Mouse (Mus musculus) left cerebral cortex, postnatal 36 days (tissue): ENCODE measurements around the gene Srsf3. TPM values are rescaled to one million over a fixed set of nuclear protein-coding genes. Genes with fewer than 3 reads are reported as not detected.
"Not testable (repeated sequence)": the region's sequence is repeated elsewhere in the genome, so short reads cannot be mapped to it uniquely, and the experiment has no call there.

Source experiments
- DNase-seq, 2 experiments: peaks; one replicate each; pipeline ENCODE4 v3.0.0; 2021 to 2022; ENCODE audit warnings: low spot score in 2 of 2, mixed read lengths in 1 of 2
- intact Hi-C: fragments of 180-260 bp; cut with DNase I; formaldehyde crosslinking; loops from one replicate; pipeline ENCODE4 v1.15.1; 2025
- total RNA-seq, 2 experiments: library from RNA; stranded (reverse); gene quantifications; 2 replicates each; pipeline ENCODE4 v1.2.3; 2021

The Srsf3 gene
- total RNA-seq, 2 experiments from 2014 or later = 101 to 118 TPM

GRCm38 (mm10) chr17:29057961-29058360 is 25.5 kb downstream of the Srsf3 start:
- intact Hi-C loops = loop anchor here (5.0 kb wide), 1 partner anchor 99 kb away; no protein-coding TSS in a partner anchor
- no peak for DNase-seq

- intact Hi-C loops = loop anchor here (5.0 kb wide), 1 partner anchor 99 kb away; no protein-coding TSS in a partner anchor
- DNase-seq = no peak
These were observed 26.1 kb downstream of the Srsf3 start for GRCm38 (mm10) chr17:29058487-29058886.

DNA sequence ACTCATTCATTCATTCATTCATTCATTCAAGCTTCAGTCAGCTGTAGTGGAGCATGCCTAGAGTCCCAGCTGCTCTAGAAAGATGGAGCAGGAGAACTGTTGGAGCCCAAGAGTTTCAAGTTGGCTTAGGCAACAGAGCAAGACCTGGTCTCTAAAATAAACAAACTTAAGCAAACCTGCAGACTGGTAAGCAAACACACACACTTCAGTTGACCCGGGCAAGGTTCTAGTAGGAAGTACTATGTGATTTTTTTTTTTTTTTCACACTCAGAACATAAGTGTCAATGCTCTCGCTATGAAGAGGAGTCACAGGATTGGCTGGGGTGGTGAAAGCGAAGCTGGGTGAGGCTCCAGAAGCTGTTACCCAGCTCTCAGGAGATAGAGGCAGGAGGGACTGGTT is 27.2 kb downstream of the Srsf3 start:
- DNase-seq = no peak
- intact Hi-C loops = loop anchor here (5.0 kb wide), 1 partner anchor 98 kb away; no protein-coding TSS in a partner anchor

DNA sequence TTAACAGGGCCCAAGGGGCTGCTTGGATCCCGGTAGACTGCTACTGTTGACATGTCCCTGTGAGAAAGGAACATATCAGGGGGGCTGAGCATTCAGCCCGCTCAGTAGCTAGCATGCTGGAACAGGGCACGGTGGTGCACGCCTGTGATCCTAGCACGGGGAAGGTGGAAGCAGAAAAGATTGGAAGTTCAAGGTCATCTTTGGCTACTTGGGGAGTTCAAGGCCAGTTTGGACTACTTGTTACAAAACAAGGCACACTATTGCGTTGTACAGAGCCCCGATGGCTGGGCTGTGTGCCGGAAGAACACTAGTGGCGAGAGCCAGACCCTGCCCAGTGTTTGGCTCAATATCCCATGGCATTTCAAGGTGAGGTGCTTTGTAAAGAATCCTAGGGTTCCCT is 28.5 kb downstream of the Srsf3 start:
- no peak for DNase-seq
- intact Hi-C loops = no loop called here

DNA sequence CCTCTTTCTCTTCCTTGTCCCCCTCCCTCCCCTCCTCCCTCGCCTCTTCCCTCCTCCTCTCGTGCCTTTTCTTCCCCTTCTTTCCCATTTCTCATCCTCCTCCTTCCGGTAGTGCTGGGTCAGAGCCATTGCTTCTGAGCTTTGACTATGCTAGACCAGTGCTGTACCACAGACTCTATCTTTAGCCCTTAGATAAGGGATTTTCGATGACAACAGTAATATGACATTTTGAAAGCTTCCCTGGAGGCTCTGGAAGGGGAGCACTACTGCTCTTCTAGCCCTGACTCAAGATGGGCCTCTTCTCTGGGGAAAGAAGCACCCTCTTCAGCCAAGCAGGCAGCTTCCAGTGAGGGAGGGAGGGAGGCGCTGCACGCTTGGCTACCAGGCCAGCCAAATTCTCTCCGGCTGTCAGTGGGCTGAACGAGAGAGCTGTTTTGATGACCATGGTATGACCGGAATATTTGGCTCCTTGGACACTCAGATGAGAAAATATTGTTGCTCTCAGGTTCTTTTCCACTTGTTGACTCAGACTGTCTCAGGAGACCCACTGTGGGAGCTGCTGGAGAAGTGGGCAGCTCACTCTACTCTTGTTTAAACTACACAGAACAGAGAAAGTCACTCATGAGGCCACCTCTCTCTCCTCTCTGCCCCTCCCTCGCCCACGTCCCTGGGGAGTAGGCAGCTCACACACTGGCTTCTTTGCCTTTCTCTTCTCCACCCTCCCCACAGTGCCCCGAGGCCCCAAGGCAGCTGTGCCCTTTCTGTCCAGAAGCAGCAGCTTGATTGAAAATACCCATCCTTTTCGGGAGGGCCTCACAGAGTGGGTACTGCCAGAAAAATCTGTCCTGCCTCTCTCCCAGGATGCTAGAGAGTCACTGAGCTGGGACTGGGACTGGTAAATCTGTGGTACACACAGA is 29.9 kb downstream of the Srsf3 start:
- intact Hi-C loops = no loop called here
- DNase-seq = no peak

GRCm38 (mm10) chr17:29063121-29063987 is 30.9 kb downstream of the Srsf3 start:
- DNase-seq = no peak
- intact Hi-C loops = no loop called here

DNA sequence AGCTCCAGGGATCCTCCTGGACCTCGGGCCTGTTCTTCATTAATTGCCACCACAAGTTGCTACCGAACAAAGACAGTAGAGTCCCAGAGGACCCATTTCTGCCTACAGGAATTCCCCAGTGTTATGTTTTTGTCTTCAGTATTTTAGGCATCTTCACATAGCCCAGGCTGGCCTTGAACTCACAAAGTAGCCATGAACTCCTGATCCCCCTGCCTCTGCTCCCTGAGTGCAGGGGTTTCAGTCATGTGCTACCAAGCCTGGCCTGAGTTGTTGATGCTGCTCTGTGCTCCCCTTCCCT is 31.5 kb downstream of the Srsf3 start:
- DNase-seq = no peak
- intact Hi-C loops = no loop called here

- no peak for DNase-seq
- intact Hi-C loops = no loop called here
These were observed 33.0 kb downstream of the Srsf3 start for GRCm38 (mm10) chr17:29065245-29065940.

- no peak for DNase-seq
- intact Hi-C loops = no loop called here
These were observed 33.5 kb downstream of the Srsf3 start for GRCm38 (mm10) chr17:29065971-29066370.

DNA sequence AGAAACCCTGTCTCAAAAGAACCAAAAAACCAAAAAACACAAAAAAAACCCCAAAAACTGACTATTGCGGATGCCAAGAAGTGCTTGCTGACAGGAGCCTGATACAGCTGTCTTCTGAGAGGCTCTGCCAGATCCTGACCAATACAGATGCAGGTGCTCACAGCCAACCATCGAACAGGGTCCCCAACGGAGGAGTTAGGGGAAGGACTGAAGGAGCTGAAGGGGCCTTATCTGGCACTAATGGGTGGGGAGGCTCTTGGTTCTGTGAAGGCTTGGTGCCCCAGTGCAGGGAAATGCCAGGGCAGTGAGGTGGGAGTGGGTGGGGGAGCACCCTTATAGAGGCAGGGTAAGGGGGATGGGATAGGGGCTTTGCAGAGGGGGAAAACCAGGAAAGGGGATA is 35.0 kb downstream of the Srsf3 start:
- intact Hi-C loops = not testable (repeated sequence)

DNA sequence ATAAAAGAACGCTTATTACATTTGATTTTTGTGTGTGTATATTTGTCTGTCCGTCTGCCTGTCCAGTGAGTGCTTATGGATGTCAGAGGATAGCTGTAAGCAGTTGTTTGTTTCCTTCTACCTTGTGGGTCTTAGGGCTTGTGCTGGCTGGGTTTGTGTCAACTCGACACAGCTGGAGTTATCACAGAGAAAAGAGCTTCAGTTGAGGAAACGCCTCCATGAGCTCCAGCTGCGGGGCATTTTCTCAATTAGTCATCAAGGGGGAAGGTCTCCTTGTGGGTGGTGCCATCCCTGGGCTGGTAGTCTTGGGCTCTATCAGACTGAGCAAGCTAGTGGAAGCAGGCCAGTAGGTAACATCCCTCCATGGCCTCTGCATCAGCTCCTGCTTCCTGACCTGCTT is 35.4 kb downstream of the Srsf3 start:
- intact Hi-C loops = no loop called here
- no peak for DNase-seq

More for the DNA sequence above, 35.0 kb downstream of the Srsf3 start:
- not testable (repeated sequence) for DNase-seq

DNA sequence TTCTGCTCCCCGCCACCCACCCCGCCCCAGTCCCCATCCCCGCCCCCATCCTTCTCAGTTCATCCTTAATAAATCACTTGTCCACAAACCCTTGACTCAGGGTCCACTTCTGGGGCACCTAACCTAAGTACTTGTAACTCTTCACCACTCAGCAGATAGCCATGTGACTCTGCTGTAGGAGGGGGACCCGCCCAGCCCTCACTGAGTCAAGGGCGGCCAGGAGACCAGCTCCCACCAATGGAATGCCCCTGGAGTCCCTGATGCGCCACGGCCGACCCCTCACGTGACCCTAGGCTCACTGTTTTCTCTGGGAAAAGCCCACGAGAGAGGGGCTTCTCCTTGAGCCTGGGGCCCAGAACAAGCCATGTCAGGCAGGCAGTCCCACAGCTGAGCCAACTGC is 36.6 kb downstream of the Srsf3 start:
- intact Hi-C loops = no loop called here
- DNase-seq = no peak

GRCm38 (mm10) chr17:29071820-29072219 is 39.4 kb downstream of the Srsf3 start:
- intact Hi-C loops = no loop called here
- DNase-seq = no peak

GRCm38 (mm10) chr17:29072701-29073307 is 40.4 kb downstream of the Srsf3 start:
- DNase-seq = no peak
- intact Hi-C loops = no loop called here

GRCm38 (mm10) chr17:29073313-29073712 is 40.9 kb downstream of the Srsf3 start:
- intact Hi-C loops = no loop called here

GRCm38 (mm10) chr17:29074085-29074484 is 41.7 kb downstream of the Srsf3 start:
- intact Hi-C loops = no loop called here
- no peak for DNase-seq

More at GRCm38 (mm10) chr17:29073313-29073712, 40.9 kb downstream of the Srsf3 start:
- no peak for DNase-seq

DNA sequence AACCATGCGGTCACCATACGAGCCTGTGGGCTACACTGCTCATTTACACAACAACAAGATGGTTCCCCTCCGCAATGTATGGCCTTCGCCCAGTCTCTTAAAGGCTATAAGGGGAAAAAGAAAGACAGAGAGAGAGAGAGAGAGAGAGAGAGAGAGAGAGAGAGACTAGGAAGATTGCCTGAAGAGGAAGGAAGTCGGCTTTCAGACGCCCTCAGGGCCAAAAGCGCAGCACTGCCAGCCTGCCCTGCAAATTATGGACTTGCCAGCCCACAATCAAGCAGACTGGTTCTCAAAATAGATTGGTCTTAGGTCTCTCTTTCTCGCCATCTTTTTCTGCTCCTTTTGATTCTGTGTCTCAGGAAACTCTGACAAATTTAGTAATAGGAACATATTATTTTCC is 43.8 kb downstream of the Srsf3 start:
- no peak for DNase-seq
- intact Hi-C loops = no loop called here

DNA sequence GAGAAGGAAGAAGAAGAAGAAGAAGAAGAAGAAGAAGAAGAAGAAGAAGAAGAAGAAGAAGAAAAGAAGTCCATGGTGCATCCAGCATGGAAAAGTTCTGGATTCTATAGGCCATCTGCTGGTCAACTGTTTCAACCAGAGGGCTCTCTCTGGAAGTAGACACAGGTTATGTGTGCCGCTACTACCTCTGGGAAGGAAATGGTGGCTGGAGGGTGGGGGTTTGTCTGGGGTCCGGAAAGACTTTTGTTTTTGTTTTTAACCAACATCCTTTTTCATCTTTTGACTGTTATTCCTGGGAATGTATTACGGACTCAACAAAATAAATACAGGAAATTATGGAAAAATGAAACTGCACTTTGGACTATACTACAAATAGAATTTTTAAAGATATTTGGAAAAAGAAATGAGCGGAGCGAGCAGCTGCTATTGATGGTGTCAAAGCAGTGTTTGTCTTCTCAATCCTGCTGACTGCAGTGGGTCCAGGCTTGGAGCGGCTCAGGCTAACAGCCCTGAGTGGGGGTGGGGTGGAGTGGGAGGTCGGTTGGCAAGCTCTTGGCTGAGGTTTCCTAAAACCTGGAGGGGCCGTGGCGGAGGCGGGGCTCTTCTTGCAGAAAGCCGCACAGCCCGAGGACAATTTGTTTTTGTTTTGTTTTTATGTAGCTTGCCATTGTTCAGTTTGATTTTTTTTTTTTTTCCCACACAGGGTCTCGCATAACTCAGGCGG is 45.5 kb downstream of the Srsf3 start:
- DNase-seq = peak in 1 of 2 experiments; percentile 34
- intact Hi-C loops = loop anchor here (2.0 kb wide), 1 partner anchor 17 kb away; no protein-coding TSS in a partner anchor
